Mouse (Mus musculus): ENCODE results near the gene Umad1.

Gene Umad1

DNA sequence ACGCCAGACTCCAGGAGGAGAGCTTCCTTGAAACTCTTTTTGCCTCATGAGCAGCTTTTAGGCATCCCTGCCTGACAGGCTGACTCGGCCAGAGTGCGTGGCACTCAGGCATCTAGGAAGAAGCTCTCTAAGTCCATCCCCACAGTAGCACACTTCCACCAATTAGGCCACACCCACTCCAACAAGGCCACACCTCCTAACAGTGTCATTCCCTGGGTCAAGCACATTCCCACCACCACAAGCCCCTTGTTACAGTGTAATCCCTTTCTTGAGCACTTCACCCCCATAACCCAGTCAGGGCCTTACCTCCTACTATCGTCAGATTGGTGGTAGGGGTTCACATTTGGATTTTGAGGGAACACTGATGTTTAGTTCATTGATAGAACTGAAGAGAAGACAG, 108.6 kb downstream of the Umad1 start:
- no peak for ATAC-seq (ENCODE audit: low TSS enrichment)

DNA sequence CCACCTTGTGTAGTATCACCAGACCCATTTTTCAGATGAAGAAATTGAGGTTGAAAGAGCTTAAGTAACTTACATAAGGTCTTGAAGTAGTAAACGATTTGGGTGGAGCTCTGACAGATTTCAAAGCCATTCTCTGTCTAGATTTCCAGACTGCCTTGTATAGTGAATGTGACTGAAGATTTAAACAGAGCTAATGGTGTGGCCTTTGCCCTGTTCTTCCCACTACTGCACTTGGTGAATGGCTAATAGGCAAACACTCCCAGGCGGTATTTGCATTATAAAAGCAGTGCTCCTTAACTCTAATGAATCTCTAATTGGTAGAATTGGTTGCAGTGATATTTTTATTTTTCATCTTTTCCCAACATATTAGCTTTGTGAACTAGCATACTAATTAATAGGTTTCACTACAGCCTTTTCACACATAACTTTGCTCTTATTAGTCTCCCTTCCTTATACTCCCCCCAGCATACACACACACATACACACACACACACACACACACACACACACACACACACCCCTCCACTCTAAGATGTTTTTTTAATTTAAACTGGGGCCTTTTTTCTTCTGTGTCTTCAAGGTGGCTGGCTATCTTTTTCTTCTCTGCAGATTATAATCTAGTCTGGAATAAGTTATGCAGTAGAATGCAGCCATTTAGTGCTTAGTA, 109.2 kb downstream of the Umad1 start:
- no peak for ATAC-seq (ENCODE audit: low TSS enrichment)

DNA sequence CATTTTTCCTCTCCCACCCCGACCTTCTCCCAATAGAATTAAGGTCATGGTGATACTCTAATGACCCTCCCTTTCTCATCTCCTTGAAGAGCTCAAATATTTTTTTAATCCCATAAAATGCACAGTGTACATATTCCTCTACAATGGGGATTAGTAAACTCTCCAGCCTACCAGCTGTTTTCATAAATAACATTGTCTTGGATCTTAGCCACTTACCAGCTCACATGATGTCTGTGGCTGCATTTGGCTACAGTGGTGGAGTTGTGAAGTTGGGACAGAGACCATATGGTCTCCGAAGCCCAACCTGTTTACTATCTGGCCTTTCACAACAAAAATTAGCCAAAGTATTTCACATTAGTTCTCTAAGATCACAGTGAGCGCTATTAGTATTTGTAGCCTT, 111.5 kb downstream of the Umad1 start:
- no peak for ATAC-seq (ENCODE audit: low TSS enrichment)

DNA sequence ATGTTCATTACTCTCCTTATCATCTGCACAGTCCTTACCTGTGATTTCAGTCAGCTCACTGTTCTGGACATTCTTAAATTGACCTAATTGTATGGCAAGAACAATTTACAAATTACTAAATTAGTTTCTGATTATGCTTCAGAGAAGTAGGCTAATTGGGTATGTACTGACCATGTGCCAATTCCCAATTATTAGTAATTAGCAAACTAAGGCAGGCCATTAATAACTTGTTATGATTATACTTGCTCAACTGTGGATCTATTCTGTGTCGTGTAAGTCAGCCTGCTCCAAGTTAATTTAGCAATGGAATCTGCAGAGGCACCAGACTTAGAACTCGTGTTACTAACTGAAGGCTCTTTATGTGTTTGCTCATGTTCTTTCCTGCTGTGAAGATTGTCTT, 114.0 kb downstream of the Umad1 start:
- ATAC-seq (ENCODE audit: low TSS enrichment): no peak

DNA sequence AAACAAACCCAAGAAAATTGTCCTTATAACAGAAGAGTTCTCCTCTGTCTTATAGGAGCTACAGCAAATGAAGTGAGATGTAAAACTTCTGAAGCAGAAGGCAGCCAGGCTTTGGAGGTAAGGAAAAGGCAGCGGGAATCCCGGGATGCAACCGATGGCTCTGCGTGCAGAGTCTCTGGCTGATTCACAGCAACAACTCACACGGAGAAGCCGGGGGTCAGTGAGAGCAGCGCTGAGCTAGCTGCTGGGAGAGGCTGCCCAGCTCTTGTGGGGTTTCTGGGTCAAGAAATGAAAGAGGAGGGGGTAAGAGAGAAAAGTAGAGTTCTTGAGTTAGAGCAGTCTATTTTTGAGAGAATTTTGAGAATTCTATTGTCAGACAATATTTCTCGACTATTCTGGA, 114.8 kb downstream of the Umad1 start:
- peak; percentile 75 for ATAC-seq (ENCODE audit: low TSS enrichment)

DNA sequence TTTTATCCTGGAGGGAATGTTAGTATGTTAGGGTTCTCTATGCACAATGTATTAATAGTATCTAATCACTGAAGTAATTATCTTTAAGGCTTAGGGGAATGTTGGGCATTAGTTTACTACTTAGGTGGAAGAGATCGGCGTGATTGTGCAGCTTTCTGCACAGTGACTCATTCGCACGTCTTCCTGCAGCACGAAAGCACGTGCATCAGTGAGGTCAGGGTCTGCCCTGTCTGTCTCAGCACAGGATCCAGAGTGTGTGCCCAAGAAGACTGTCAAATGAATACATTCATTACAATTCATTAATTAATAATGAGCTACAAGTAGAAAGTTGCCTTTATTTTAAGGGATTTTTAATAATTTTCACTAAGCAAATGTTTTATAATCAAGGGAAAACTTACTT, 115.2 kb downstream of the Umad1 start:
- no peak for ATAC-seq (ENCODE audit: low TSS enrichment)

DNA sequence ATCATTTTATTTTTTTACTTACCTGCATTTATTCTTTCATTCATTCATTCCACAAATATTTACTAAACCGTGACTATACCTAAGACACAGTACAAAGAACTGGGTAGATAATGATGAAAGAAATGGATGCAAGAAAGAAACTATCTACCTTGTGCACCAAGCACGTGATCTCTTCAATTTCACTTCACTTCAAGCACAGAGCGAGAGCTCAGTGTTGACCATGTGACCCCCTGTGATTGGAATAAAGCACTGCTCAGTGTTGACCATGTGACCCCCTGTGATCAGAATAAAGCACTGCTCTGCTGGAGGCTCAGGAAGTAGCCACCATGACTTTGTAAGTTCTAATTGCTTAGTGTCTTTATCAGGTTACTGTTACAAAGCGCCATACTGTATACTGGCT, 115.6 kb downstream of the Umad1 start:
- no peak for ATAC-seq (ENCODE audit: low TSS enrichment)

DNA sequence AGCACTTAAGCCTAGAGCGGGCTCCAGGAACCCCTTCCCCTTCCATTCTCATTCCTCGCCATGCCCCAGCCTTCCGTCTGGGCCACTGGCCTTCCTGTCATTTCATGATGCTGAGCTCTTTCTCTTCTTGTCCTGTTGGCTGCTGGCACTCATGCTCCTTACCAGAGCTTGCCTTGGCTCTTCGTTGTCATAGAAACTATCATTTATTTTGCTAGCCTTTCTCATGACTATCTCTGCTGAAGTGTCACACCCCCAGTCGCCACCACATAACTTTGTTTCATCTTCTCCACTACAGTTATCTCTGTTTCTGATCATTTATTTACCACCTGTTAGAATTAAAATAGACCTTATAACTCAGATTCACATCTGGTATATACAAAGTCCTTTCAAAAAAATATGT, 117.3 kb downstream of the Umad1 start:
- ATAC-seq (ENCODE audit: low TSS enrichment): no peak

DNA sequence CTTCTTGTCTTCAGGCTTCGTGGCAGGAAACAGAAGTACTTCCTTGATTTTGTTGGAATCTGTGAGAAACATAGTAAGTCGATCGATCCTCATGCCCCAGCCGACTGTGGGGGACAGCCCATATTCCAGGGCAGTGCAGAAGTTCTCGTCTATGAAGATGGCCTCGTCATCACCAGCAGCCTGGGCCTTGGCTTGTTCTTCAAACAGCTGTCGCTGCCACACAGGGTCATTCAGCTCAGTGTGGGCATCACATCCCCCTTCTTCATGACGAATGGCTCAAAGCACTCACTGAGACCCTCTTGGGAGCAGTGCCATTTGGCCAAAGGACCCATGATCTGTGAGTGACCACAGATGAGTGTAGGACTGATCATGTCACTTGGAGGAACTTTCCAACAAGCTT, 118.6 kb downstream of the Umad1 start:
- no peak for ATAC-seq (ENCODE audit: low TSS enrichment)

DNA sequence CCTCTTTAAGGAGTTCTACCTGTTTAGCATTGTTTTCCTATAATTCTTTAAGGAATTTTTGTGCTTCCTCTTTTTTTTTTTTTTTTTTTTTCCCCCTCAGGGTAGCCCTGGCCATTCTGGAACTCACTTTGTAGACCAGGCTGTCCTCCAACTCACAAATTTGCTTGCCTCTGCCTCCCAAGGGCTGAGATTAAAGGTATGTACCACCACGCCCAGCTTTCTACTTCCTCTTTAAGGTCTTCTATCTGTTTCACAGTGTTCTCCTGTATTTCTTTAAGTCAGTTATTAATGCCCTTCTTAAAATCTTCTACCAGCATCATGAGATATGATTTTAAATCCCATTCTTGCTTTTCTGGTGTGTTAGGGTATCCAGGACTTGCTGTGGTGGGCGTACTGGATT, 130.2 kb downstream of the Umad1 start:
- ATAC-seq (ENCODE audit: low TSS enrichment): no peak

DNA sequence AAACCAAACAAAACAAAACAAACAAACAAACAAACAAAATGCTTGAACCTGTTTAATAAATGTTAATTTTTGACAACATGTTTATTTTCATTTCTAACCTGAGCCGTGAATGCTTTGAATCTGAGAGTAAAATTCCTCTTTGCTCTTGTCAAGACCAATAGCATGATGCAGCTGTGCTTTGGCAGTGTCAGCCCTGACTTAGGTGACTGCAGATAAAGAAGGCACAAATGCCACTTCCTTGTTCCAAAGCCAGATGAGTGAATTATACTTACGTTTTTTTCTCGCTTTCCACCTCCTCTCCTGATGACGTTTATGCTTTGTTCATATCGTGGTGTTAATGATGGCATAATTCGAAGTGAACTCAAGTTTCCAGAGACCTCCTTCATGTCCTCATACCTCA, 131.2 kb downstream of the Umad1 start:
- ATAC-seq (ENCODE audit: low TSS enrichment): no peak

DNA sequence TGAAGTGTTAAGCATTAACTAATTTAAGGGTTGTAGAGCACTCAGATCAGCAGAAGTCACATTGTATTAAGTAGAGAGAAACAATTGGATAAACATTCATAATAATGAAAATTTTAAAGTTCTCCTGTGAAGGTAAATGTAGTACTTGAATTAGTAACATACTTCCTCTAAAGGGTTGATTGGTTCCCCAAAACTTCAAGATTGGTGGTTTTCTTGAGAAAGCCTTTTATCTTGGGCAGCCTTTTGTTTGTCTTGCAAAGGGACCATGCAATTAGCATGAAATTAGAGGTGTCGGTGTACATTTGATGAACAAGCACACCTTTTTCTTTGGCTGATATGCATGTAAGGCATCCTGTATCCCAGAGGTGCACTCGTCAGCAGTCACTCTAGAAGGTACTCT, 131.8 kb downstream of the Umad1 start:
- ATAC-seq (ENCODE audit: low TSS enrichment): no peak

DNA sequence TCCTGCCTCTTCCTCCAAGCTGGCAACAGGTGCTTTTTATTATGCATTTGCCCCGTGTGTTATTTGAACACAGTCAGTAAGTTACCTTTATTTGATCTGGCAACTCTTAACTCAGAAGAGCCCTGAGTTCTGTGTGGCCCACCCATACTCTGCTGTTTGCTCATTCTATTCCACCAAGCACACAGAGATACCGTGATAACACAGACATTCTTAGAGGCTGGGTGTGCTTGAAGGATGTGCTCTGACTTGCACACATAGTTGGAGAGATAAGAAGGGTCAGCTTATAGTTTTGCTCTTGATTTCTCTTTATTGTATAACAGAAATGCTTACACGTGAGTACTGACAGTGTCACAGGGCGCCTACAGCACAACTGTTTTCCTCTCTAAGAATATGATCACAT, 133.9 kb downstream of the Umad1 start:
- no peak; the same call in 1 of the 2 replicates for ATAC-seq (ENCODE audit: low TSS enrichment)

DNA sequence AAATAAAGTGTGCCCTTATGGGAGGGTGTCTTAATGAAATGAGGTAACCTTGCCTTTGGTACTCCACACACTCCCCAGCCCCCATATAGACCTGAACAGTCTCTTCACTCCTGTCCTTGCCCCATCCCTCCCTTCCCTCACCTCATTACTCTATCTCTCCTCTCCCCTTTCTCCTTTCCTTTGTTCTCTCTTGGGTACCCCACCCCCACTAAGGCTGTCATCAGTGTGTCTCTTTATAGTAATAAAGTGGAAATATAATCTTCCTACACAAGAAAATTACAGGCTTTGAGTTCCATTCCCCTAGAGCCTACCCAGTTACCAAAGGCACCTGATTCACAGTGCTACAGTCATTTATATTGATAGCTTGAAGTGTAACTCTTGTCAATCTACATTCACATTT, 135.0 kb downstream of the Umad1 start:
- ATAC-seq (ENCODE audit: low TSS enrichment): no peak

DNA sequence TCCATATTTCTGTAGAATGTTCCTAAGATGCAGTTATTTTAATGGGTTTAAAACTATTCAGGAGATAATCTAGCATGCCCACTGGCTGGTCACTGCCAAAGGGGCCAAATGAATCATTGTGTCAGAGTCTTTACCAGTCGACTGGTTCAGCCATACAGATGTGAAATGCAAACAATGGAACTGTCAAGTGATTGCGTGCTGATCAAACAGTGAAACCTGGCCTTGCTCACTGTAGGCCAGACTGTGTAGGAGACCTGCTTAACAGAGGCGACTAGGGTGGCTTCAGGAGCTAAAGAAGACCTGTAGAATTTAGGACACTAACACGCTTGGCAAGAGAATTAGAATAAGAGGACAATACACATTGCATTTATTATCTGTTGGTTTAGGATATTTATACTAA, 136.0 kb downstream of the Umad1 start:
- ATAC-seq (ENCODE audit: low TSS enrichment): no peak

DNA sequence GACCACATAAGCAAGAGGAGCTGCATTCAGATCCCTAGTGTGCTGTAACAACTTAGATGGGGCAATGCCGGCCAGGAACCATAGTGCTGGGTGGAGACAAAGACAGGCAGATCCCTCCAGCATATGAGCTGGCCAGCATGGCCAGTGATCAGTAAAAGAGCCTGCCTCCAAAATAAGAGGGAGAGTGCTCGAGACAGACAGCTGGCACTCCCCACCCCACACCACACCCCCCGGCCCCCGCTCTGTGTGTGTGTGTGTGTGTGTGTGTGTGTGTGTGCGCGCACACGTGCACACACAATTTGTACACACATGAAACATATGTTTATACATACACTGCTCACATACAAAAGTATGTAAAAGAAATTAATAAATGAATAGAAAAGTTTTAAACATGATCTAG, 138.2 kb downstream of the Umad1 start:
- ATAC-seq (ENCODE audit: low TSS enrichment): no peak

DNA sequence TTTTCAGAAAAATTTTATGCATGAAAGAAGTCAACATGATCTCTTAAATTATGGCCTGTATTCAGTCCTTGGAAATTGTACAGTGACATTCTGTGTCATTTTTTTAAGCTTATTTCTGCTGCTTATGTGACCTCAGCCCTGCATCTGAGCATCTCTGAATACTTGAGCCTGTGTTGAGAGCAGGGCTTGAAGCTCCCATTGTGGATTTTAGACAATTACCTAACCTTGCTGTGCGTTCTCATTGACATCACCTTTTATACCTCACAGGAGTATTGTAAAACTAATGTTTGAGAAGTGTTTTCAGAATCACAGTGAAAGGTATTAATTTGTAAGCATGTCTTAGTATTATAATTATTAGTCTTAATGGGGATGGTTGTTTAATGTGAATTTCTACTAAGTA, 140.6 kb downstream of the Umad1 start:
- ATAC-seq (ENCODE audit: low TSS enrichment): no peak

DNA sequence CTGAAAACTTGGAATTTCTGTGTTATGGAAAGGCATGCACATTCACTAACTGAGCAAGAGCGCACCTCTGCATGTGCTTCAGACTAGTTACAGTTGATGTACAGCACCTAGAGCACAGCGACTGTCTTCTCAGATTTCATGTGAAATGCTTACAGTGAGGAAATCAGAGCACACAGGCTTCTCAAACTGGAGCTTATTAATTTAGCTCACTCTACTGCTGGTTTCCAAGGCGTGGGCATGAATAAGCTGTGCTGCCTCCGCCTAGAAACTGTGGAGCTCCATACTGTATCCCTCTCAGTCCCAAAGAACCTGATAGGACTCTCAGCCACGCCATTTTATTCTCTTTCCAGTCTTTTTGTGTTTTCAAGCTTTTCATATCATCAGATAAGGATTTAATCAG, 144.0 kb downstream of the Umad1 start:
- ATAC-seq (ENCODE audit: low TSS enrichment): peak; percentile 94

DNA sequence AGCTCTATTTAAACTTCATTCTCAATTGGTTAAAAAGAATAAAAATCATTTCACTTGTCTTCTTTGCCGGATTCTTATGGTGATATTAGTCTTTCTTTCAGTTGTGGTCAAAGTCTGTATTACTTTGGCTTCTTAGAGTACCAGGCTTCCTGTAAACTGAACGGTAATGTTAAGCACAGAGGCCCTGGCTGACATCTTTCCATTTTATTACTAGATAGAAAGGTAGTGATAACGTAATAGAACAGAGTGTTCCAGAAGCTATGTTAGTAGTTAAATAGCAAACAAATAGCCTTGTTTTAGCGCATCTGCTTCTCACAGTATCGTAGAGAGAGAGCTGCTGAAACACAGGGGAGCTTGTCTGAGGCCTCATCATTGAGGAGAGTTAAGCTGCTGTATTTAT, 146.8 kb downstream of the Umad1 start:
- ATAC-seq (ENCODE audit: low TSS enrichment): no peak

DNA sequence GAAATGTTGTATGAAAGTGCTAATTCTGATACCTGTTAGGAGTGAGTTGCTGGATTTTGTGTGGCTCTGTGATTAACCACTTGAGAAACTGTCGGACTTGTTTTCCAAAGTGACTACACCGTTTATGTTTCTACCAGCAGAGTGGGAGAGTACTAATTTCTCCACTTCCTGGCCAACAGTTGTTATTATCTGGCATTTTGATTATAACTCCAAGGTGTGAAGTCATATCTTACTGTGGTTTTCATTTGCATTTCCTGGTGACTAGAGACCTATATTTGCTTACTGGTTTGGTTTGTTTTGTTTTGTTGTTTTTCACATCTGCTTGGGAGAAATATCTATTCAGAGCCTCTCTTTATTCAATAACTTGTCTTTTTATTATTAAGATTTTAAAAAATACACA, 149.2 kb downstream of the Umad1 start:
- no peak for ATAC-seq (ENCODE audit: low TSS enrichment)

DNA sequence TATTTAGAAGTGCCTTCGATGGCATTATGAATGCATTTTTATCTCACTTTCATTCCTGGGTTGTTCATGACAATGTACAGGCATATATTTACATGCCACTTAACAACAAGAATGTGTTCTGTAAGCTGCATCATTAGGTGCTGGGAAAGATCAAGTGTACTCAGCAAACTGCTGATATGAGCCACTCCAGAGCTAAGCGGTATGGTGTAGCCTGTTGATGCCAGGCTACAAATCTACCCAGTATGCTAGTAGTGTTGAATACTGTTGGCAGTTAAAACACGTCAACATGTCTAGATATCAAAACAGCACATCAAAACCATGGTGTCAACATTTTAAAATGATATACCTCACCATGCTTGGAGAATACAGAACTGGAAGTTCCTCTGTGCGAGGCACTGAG, 150.8 kb downstream of the Umad1 start:
- ATAC-seq (ENCODE audit: low TSS enrichment): no peak

DNA sequence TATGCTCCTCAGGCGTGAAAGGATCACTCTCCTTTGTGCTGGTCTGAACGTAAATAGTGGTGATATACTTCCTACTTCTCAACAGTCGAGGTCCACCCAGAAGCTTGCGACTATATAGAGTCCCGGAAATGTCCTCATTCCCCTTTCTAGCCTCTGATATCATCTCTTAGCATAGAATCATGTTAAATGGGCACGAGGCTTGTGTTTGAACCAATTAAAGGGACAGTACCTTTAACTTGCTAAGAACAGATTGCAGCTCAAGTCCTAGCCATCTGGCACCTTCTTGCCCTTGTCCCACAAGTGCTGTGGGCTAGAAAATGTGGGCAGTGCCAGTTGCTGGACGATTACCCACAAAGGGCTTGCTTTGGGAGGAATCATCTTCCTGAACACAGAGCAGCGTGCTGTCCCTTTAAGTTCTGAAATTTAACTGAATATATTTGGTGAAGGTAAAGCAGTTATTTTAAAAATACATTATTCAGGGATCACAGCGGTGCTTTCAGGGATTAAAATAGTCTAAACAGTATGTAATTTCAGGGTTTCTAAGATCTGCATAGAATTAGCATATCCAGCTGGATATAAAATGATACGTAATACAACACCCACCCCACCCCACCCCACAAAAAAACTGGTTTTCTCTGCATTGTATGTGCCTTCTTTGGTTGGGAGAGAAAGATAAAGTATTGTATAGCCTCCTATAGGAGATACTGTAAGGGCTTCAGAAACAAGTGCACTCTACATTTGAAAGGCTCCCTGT, 153.9 kb downstream of the Umad1 start:
- ATAC-seq (ENCODE audit: low TSS enrichment): peak; percentile 70

DNA sequence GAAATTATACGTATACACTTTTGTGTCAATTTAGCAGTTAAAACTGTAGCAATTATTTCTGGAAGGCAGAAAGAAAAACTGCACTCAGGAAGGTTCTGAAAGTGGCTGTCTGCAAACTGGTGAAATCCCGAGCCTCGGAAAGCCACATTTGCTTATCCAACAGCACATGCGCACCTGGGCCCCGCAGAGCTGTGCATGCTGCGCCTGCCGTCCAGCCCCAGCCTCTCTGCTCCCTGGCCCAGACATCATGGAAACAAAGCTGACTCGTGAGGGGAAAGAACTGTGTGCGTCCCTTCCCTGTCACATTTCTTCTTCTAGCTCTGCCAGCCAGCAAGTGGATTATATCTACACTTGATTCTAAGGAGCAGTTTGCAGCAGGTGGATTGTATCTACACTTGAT, 154.9 kb downstream of the Umad1 start:
- ATAC-seq (ENCODE audit: low TSS enrichment): peak; percentile 69

DNA sequence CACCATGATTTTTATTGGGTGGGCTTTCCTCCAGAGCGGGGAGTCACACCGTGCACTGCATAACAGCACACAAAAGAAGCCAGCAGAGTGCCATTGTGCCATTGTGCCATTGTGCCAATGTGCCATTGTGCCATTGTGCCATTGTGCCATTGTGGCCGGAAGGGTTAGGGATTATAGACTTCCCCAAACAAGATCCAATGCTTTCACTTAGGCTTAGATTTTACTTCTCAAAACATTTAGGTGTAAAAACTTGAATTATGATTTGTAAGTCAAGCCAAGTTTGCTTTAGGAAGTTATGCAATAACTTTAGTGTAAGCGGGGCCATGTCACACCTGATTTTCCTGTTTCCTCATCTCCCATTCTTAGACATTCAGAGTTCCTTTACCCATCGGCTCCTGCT, 156.7 kb downstream of the Umad1 start:
- ATAC-seq (ENCODE audit: low TSS enrichment): no peak
